Mouse (Mus musculus): ENCODE data around the gene Kat2a.

The Kat2a gene

GRCm38 (mm10) chr11:100711783-100712615 lies at the start of gene Kat2a:
Kat2a (minus strand) TSS chr11:100712465.
- DNase-seq (ENCODE audit: low spot score in 2 of 2), result peak; percentile 82 to 83

GRCm38 (mm10) chr11:100761547-100762045 lies 49.3 kb upstream of the Kat2a start:
- DNase-seq (ENCODE audit: low spot score in 2 of 2), result peak; percentile 90 to 93

- peak; percentile 92 to 96 for DNase-seq (ENCODE audit: low spot score in 2 of 2)
Measured at GRCm38 (mm10) chr11:100759611-100760233, 47.5 kb upstream of the Kat2a start, which contains the start of gene Kcnh4. Kcnh4 (minus strand) TSS chr11:100759942.

DNA sequence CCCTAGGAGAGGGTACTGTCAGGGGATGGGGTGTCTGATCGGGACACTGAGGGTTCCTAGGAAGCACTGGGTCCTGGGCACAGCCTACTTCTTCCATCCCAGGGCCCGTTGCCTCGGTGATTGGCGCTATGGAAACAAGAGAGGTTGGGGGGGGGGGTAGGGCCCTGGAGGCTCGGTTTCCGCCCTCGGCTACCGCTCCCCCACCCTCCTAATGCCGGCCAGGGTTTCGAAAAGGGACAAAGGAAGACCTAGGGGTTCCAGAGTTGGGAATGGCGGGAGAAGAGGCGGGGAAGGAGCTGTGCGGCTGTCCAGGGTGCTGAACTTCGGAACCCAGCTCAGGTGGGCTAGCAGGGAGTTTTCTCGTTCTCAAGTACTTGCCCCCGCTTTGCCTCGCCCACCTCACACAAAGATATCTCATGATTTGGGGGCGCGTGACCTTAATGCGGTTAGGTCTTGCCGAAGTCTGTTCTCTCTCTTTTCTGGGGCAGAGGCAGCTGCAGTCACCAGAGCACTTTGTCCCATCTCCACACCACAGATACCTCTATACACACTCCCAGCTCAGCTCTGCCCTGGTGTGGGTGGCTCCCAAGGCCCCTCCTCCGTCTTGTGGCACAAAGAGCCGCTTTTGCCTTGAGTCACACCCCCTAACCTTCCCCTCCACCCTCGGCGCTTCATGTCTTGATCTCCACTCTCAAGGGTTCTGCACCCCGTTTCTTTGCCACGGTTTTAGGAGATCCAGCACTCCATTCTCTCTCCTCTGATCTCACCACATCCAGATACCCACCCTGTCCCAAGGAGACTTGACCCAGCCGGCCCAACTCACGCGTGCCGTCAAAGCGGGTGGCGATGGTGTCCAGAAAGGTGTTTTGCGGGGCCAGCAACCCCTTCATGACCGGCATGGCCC lies 46.7 kb upstream of the Kat2a start:
- peak in 1 of 2 experiments; percentile 43 for DNase-seq (ENCODE audit: low spot score in 2 of 2)

DNA sequence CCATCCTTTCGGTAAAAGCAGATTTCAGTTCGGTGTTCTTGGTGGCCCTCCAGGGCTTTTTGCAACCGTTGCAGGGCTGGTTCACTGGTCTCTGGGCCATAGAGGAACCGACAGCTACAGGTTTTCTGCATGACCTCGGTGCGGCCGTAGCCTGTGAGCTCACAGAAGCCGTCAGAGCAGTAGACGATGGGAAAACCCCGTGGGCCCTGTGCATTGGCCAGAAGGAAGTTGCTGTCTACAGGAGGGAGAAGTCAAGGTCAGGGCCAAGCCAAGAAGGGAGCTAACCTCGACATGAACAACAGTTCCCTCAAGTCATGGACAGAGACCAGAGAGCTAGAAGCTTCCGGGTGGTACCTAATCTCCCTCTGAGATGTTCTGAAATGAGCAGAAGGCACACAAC lies 45.3 kb upstream of the Kat2a start:
- DNase-seq (ENCODE audit: low spot score in 2 of 2), result no peak

- no peak for DNase-seq (ENCODE audit: low spot score in 2 of 2)
Measured at GRCm38 (mm10) chr11:100756476-100756875, 44.2 kb upstream of the Kat2a start.

- peak; percentile 42 to 66 for DNase-seq (ENCODE audit: low spot score in 2 of 2)
Measured at GRCm38 (mm10) chr11:100754693-100755057, 42.4 kb upstream of the Kat2a start.

GRCm38 (mm10) chr11:100754021-100754692 lies 41.9 kb upstream of the Kat2a start:
- peak; percentile 75 to 79 for DNase-seq (ENCODE audit: low spot score in 2 of 2)

DNA sequence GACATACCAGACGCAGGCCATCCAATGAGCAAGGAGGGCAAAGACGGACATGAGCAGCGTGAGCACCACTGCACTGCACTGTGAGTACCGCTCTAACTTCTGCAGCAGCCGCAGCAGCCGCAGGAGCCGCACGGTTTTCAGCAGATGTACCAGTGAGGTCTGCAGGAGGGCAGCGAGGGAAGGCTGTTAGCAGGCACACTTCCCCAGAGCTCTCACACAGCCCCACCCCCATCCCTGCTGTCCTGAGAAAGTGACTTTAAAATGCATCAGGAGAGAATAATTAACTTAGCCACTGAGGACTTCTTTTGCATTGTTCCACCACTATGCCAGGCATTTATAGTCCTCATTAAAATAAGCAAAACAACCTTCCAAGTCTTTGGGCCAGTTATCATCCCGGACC lies 40.0 kb upstream of the Kat2a start:
- no peak for DNase-seq (ENCODE audit: low spot score in 2 of 2)

GRCm38 (mm10) chr11:100750127-100750526 lies 37.9 kb upstream of the Kat2a start:
- no peak for DNase-seq (ENCODE audit: low spot score in 2 of 2)

DNA sequence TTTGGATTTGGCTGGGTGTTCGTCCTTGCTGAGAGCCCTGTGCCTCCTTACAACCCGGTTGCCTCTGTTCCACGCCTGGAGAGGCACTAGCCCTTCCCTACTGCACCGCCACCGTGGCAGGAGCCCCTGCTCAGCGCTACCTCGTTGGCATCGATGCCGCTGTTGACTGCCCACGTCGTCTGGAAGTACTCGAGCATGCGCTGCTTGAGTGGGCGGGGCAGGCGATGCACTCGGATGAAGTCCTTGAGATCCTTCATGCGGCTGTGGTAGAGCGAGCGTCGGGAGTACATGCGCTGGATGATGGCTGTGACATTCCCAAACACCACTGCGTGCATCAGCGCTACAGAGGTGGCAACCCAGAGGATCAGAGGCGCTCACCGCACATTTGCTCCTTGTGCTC lies 37.2 kb upstream of the Kat2a start:
- DNase-seq (ENCODE audit: low spot score in 2 of 2), result peak; percentile 56 to 57

DNA sequence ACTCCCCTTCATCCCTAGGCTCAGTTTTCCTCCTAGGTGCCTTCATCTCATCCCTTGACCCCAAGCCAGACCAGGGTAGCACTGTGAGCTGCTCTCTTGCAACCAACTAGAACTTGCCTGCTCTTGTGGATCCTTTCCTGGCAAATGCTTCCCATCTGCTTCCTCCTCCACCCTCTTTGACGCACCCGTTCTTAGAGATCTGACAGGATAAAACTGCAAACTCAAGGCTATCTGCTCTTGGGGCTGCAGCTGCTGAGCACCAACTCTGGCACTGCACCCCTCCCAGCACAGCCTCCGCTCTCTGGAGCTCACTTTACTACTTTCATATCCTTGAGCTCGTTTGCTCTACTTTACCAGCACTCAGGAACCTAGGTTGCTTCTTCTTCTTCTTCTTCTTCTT lies 36.4 kb upstream of the Kat2a start:
- no peak for DNase-seq (ENCODE audit: low spot score in 2 of 2)

GRCm38 (mm10) chr11:100747114-100747513 lies 34.8 kb upstream of the Kat2a start:
- no peak for DNase-seq (ENCODE audit: low spot score in 2 of 2)

DNA sequence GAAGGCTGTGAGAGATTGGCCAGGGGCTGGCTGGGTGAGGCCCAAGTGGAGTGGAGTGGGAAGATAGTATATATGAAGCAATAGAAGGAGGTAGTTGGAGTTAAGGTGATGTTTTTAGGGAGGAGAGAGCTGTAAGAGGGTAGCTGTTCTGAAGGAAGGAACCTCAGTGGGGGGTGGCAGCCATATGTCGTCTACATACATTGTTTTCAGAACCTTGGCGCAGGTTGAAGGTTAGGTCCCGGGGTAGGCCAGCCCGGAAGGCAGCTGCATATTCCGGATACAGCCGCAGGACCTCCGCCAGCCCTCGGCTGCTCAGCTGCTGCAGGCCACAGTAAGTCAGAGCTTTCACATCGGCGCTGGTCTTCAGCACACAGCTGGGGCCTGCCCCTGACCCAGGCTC lies 34.3 kb upstream of the Kat2a start:
- no peak for DNase-seq (ENCODE audit: low spot score in 2 of 2)

DNA sequence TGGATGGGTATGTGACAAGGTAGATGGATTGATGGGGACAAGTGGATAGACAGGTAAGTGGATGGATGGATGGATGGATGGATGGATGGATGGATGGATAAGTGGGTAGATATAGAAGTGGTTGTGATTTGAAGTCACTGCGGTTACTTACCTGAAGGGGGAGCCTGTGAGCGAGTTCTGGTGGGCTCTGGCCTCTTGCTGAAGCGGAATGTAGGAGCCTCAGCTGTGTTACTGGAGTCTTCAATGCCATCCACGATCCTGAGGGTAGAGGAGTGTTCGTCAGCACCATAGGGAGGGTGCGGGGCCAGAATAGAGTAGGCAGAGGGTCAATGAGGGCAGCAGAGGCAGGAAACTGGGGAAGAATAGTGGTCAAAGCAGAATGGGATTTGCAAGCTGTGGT lies 32.8 kb upstream of the Kat2a start:
- DNase-seq (ENCODE audit: low spot score in 2 of 2), result peak; percentile 64 to 70

DNA sequence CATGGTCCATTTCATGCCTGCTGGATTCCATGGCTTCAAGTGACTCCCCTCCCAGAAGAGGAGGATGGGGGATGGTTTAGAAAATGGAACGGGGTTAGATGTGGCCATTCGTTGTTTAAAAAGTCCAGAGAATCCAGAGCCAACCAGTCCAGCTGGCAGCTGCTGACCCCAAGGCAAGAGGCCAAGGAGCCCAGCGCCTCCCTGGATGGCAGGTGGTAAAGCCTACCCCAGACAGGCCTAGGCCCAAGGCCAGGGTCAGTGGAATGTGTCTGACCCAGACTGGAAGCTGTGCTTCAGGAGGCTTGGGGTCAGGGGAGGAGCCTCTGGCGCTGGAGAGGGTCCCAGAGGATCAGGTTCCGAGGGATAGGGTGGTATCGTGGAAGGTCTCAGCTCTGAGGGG lies 29.1 kb upstream of the Kat2a start:
- no peak for DNase-seq (ENCODE audit: low spot score in 2 of 2)

GRCm38 (mm10) chr11:100738749-100739148 lies 26.5 kb upstream of the Kat2a start:
- no peak for DNase-seq (ENCODE audit: low spot score in 2 of 2)

GRCm38 (mm10) chr11:100738066-100738604 lies 25.9 kb upstream of the Kat2a start, which contains the start of gene Rab5c:
Rab5c (minus strand) TSS chr11:100738215.
- peak; percentile 99 for DNase-seq (ENCODE audit: low spot score in 2 of 2)

- no peak for DNase-seq (ENCODE audit: low spot score in 2 of 2)
Measured at GRCm38 (mm10) chr11:100737105-100737733, 25.0 kb upstream of the Kat2a start.

DNA sequence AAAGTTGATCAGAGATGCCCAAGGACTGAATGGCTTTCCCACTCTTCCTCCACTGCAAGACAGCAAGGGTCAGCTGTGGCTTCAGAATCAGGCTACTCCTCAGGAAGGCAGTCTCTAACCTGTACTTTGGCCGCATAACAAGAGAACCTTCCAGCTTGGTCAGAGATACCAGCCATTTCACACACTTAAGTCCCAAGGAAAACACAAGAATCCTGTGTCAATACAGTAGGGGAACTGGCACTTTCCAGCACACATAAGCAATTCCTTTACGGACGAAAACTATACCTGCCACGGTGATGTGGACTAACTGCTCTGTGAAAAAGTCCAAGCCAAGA lies 24.4 kb upstream of the Kat2a start:
- DNase-seq (ENCODE audit: low spot score in 2 of 2), result no peak
